Mouse (Mus musculus): ENCODE data around the gene Pbp2.

GRCm38 (mm10) chr6:135264136-135264535, 46.1 kb downstream of the Pbp2 start:
- TF ChIP-seq CTCF (IDR thresholded peaks at IDR 0.05; ENCODE audit: borderline replicate concordance, insufficient read depth, low read depth, low read length) (no peak), POLR2A (IDR thresholded peaks at IDR 0.05; ENCODE audit: borderline replicate concordance, insufficient read depth, low read length) (no peak)

Measured in cerebellum, adult 2 months (tissue).